Mouse (Mus musculus) midbrain, postnatal 0 days (tissue): Measurements from ENCODE around the gene Wbp2. TPM values are rescaled to one million over a fixed set of nuclear protein-coding genes. Genes with fewer than 3 reads are reported as not detected.

Experiments
- ATAC-seq: fragments of 200-750 bp; cut with Nextera tagmentation; 2 replicates; pipeline ENCODE4 v1.8.0; 2017; ENCODE audit warnings: moderate number of reproducible peaks, mild to moderate bottlenecking, moderate TSS enrichment, moderate library complexity; ENCODE audit not compliant: low FRiP score
- DNase-seq: peaks from one replicate; pipeline ENCODE4 v3.0.0-alpha.2; 2015; ENCODE audit warnings: low spot score
- H3K27ac ChIP-seq: fragments of 300-500 bp; sonication (generic); 2 replicates; pipeline ENCODE4 v1.5.1; 2014; ENCODE audit warnings: low read depth, mild to moderate bottlenecking, low read length, mixed read lengths
- H3K27me3 ChIP-seq: fragments of 300-500 bp; sonication (generic); 2 replicates; pipeline ENCODE4 v1.6.1; 2014; ENCODE audit warnings: low read length, control low read depth, mixed read lengths; ENCODE audit not compliant: insufficient read depth
- H3K36me3 ChIP-seq: fragments of 300-500 bp; sonication (generic); 2 replicates; pipeline ENCODE4 v1.6.1; 2014; ENCODE audit warnings: low read length, control low read depth, mixed read lengths; ENCODE audit not compliant: insufficient read depth
- H3K4me1 ChIP-seq: fragments of 300-500 bp; sonication (generic); 2 replicates; pipeline ENCODE4 v1.6.1; 2014; ENCODE audit warnings: mild to moderate bottlenecking, control low read depth, antibody characterized with exemption, low read length, mixed read lengths; ENCODE audit not compliant: insufficient read depth
- H3K4me2 ChIP-seq: fragments of 300-500 bp; sonication (generic); 2 replicates; pipeline ENCODE4 v1.6.1; 2014; ENCODE audit warnings: low read depth, mild to moderate bottlenecking, low read length, mixed read lengths; ENCODE audit not compliant: poor library complexity, severe bottlenecking
- H3K4me3 ChIP-seq: fragments of 300-500 bp; sonication (generic); 2 replicates; pipeline ENCODE4 v1.5.1; 2014; ENCODE audit warnings: low read depth, mild to moderate bottlenecking, low read length, moderate library complexity
- H3K9ac ChIP-seq: fragments of 300-500 bp; sonication (generic); replicated peaks from 2 replicates; pipeline ENCODE4 v1.6.1; 2014; ENCODE audit warnings: mild to moderate bottlenecking, low read length, moderate library complexity, mixed read lengths; ENCODE audit not compliant: poor library complexity, severe bottlenecking
- H3K9me3 ChIP-seq: fragments of 300-500 bp; sonication (generic); 2 replicates; pipeline ENCODE4 v1.6.1; 2016; ENCODE audit warnings: low read length, control low read depth
- CTCF ChIP-seq: IDR thresholded peaks from 2 replicates; pipeline ENCODE4 v1.5.1; 2016; ENCODE audit warnings: antibody characterized with exemption, mild to moderate bottlenecking
- WGBS: fragments of 180-500 bp; shearing (Covaris S2); extraction: QIAGEN DNeasy Blood & Tissue Kit; methylation state at CpG from one replicate; pipeline ENCODE4 v1.1.7; 2014; 5-methylcytosine and 5-hydroxymethylcytosine counted together
- polyA plus RNA-seq: library from polyadenylated mRNA; unstranded; fragments of >200 nt; fragmentation: Nextera tagmentation; extraction: Ambion mirVana; gene quantifications from 2 replicates; pipeline ENCODE4 v1.2.1, GENCODE M21; 2015
- total RNA-seq: library from RNA; depleted of rRNA; stranded (reverse); fragments of >200 nt; gene quantifications from 2 replicates; pipeline ENCODE4 v1.2.3, GENCODE M21; 2014

Gene Wbp2
- total and polyA plus RNA-seq, 2 experiments from 2014 or later = 150 to 254 TPM

DNA sequence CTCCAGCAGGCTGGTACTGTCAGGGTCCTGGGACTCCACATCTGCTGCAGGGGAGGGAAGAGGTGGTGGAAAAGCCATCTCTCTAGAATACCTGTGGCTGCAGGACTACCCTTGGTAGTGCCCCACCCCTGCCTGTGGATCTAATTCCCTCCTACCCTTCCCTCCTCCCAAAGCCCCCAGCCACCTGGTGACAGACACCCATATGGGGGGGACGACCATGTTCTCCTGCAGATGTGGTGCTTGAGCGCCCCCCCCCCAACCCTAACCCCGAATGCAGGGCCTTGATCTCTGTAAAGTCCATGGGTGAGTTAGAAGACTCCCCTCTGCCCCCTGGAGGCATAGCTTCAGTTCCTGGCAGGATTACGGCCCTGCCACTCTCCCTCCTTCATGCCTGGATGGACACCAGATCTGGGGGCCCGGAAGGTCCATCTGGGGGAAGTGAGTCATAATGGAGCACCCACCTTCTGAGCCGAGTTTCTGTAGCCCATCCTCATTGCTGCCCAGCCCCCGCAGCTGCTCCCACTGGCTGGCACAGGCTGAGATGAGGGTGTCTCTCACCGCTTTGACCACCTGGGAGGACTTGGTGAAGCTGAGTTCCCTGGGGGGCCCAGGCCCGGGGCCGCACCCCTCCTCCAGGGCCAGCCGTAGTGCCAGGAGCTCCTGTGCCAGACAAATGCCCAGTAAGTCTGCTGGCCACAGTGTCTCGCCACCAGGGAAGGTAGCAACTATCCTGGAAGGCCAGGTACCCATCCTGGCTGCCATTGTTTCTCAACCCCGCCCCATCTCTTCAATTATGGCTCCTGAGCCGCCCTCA is 20.4 kb upstream of the Wbp2 start:
- WGBS = 22% methylated on average over 12 of the region's 14 CpGs
- Histone ChIP-seq H3K27me3 (peaks cover 50% of the 10 kb centered on the region), H3K4me1 (no peaks in the 10 kb centered on the region), H3K9me3 (no peaks in the 10 kb centered on the region), H3K27ac (no peak overlapping the region), H3K36me3 (no peaks in the 10 kb centered on the region), H3K4me2 (peak overlapping the region; percentile 66), H3K9ac (0 out of 2 replicates have a peak overlapping the region, but pooled peaks have one; percentile 13), H3K4me3 (no peak overlapping the region; the same call in 1 of the 2 replicates)
- DNase-seq (no peak), ATAC-seq (no peak)
- peak; percentile 28 for TF ChIP-seq CTCF

DNA sequence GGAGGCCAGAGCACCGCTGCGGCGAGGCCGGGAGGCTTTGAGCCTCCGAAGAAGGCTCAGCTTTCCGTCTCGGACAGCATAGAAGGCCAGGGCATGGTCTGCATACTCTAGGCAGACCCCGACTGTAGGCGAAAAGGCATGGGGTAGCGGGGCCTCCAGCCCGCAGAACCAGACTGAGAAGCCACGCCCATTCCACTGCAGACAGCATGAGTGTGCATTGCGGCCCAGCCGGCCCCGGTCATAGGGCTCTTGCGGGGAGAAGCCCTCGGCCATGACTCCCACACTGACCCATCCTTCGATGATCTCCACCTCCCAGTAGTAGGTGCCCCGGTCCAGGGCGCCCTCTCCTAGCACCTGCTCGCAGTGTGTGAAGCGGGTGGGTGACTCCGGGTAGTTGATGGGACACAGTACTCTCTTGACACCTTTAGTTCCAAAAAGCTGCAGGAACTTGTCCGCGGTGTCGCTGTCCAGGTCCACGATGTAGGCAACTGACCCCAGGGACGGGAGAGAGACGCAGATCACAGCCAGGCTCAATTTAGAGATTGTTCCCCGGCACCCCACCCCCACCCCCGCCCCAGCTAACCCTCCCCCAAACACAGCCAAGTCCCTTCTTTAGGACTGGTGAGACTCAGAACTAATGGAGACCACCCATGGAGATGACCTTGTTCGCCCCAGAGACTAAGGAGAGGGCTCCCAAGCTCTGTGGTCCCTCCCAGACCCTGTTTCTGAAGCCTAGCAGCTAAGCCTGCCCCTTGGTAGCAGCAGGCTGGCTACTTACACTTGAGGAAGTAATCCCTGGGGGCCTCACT is 19.6 kb upstream of the Wbp2 start:
- WGBS = 27% methylated on average over 31 of the region's 32 CpGs
- Histone ChIP-seq H3K4me3 (no peak overlapping the region), H3K9me3 (no peaks in the 10 kb centered on the region), H3K36me3 (no peaks in the 10 kb centered on the region), H3K4me1 (no peaks in the 10 kb centered on the region), H3K9ac (0 out of 2 replicates have a peak overlapping the region, but pooled peaks have one; percentile 13), H3K27me3 (peaks cover 50% of the 10 kb centered on the region), H3K4me2 (no peak overlapping the region), H3K27ac (no peak overlapping the region)
- no peak for TF ChIP-seq CTCF
- ATAC-seq (no peak), DNase-seq (no peak)

DNA sequence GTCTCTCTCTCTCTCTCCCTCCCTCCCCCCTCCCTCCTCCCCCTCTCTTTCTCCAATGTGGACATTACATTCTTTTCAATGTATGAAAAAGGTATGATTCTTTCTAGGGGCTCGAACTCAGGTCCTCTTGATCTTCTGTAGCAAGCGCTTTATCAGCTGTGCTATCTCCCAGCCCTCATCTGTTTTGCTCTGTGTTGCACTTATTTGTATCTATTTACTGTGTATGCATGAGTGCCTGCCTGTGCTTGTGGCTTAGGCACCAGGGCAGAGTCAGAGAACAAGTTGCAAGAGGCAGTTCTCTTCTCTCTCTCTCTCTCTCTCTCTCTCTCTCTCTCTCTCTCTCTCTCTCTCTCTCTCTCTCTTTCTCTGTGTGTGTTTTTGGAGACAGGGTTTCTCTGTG is 18.3 kb upstream of the Wbp2 start:
- no peak for DNase-seq
- no peak for ATAC-seq
- H3K4me2 ChIP-seq = no peak overlapping the region
- H3K4me3 ChIP-seq = no peak overlapping the region
- 91% methylated on average over 2 of the region's 2 CpGs for WGBS
- no peak overlapping the region for H3K27ac ChIP-seq
- peaks cover 37% of the 10 kb centered on the region for H3K27me3 ChIP-seq
- no peak overlapping the region for H3K9ac ChIP-seq
- no peak for TF ChIP-seq CTCF
- no peaks in the 10 kb centered on the region for H3K36me3 ChIP-seq
- no peaks in the 10 kb centered on the region for H3K4me1 ChIP-seq
- no peaks in the 10 kb centered on the region for H3K9me3 ChIP-seq

DNA sequence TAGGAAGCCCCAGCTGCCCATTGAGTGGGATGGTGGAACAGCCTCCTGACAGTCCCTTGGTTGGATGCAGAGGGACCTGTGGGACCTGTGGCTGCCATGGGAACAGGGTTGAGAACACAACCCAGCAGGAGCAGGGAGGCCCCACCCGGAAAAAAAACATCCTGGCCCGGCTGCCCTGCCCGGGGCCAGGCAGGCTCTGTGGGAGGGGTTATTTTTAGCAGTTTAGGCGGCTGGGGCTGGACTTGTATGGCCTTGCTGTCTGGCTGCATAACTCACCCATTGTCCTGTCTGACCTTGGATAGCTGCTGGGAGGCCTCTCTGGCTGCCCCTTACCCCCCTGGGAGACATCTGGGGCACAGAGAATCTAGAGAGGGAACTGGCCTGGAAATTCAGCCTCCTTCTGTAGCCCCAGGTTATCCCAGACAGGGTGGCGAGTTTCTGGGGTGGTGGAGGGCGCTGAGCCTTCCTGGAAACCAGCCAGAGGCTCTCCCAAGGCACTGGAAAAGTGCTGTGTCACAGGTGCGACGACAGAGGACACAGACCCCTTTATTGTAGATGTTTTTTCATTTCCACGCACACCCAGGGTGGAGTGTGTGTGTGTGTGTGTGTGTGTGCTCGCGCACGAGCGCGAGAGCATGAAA is 17.3 kb upstream of the Wbp2 start:
- H3K4me1 ChIP-seq = no peaks in the 10 kb centered on the region
- no peaks in the 10 kb centered on the region for H3K9me3 ChIP-seq
- TF ChIP-seq CTCF = no peak
- H3K27ac ChIP-seq = 0 out of 2 replicates have a peak overlapping the region, but pooled peaks have one; percentile 21
- no peak overlapping the region for H3K9ac ChIP-seq
- peaks cover 28% of the 10 kb centered on the region for H3K27me3 ChIP-seq
- H3K4me3 ChIP-seq = no peak overlapping the region
- 40% methylated on average over 14 of the region's 14 CpGs for WGBS
- no peak overlapping the region for H3K4me2 ChIP-seq
- ATAC-seq (no peak), DNase-seq (peak; percentile 23)
- H3K36me3 ChIP-seq = no peaks in the 10 kb centered on the region

DNA sequence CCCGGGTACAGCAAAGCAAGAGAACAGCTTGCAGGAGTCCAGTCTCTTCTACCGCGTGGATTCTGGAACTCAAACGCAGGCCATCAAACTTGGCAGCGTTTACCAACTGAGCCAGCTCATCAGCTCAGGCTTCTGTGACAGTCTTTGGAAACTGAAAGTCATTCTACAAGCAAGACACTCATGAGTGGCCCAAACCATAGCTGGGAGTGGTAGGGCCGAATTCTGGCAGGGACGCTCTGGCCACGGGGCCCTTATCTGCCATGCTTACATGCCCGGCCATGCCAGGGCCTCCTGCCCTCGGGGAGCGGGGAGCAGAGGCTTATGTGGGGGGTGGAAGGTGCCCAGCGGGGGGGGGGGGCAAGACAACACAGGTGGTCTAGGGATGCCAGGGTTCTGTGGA is 16.8 kb upstream of the Wbp2 start:
- Histone ChIP-seq H3K9me3 (no peaks in the 10 kb centered on the region), H3K27ac (0 out of 2 replicates have a peak overlapping the region, but pooled peaks have one; percentile 26), H3K36me3 (no peaks in the 10 kb centered on the region), H3K4me3 (no peak overlapping the region), H3K27me3 (peaks cover 22% of the 10 kb centered on the region), H3K4me2 (no peak overlapping the region), H3K4me1 (no peaks in the 10 kb centered on the region), H3K9ac (no peak overlapping the region)
- WGBS = 79% methylated on average over 12 of the region's 12 CpGs
- no peak for TF ChIP-seq CTCF
- no peak for DNase-seq
- no peak for ATAC-seq
